Mouse (Mus musculus): ENCODE measurements around the gene Dolk. TPM values are rescaled to one million over a fixed set of nuclear protein-coding genes. Genes with fewer than 3 reads are reported as not detected.

Dolk gene
- polyA plus RNA-seq, 2 experiments from 2014 or later: 11.3 to 12.8 TPM

DNA sequence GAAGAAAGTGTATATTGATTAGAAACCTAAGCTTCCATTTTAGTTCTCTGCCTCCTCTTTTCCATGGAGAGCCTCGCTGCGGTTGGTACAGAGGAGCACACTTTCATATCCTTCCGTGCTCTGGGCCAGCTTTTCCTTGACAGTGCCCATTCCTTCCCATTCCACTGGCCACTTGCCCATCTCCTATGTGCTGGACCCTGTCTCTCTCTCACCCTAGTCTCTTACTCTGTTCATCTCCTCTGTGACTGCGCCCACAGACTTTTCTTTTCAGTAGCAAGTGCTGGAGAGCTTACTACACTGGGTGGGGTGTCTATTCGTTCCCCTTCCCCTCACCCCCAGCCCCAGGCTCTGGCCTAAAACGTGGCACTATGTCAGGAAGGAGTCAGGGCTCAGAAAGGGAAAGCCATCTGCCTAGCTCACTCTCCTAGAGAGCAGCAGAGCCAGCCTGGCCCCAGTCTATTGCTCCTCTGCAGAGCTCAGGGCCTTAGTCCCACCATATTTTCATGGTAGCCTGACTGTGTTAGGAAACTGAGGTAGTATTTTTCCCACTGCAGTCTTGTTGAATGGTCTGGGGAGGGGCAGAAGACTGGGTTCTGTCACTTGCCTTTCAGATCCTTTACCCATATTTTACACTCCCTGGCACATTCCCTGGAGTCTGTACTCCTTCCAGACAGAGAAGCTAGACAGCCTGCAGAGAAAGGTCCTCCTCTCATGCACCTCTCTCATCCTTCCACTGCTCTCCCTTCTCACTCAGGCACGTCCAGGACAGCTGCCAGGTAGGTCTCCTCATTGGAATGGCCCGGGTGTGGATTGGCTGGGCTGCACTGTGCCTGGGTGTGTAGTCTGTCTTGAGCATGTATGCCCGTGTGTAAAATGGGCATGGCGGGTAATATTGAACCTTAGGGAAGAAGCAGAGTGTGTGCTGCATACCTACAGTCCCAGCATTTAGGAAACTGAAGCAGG is 35.7 kb downstream of the Dolk start:
- no peak for ATAC-seq

DNA sequence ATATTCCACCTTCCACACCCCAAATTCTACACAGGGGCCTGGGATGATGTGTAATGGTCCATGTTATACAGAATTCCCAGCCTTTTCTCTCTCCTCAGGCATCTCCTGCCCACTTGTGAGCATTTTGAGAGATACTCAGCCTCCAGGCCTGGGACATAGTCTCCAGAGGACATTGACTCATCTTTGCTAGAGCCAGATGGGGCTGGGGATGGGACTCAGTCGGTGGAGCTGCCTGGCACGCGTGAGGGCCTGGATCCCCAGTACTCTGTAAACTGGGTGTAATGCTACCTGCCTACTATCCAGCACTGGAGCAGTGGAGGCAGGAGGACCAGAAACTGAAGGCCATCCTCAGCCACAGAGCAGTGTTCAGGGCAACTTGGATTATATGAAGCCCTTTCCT is 37.0 kb downstream of the Dolk start:
- no peak for ATAC-seq

DNA sequence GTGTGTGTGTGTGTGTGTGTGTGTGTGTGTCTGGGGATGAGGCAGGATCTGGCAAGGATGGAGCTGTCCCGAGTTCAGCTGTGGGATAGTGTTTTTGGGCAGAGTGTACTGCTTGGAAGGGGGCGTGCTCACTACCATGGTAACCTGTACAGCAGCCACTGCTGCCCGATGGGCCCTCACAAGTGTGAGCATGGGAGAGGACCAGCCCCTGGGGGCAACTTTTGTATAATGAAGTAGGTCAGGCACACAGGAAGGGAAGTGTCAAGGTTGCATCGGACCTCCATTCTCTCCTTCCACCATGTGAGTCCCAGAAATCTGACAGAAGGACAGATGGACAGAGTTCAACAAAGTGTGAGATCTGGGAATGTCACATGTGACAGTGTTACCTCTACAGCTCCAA is 38.5 kb downstream of the Dolk start:
- ATAC-seq: no peak

DNA sequence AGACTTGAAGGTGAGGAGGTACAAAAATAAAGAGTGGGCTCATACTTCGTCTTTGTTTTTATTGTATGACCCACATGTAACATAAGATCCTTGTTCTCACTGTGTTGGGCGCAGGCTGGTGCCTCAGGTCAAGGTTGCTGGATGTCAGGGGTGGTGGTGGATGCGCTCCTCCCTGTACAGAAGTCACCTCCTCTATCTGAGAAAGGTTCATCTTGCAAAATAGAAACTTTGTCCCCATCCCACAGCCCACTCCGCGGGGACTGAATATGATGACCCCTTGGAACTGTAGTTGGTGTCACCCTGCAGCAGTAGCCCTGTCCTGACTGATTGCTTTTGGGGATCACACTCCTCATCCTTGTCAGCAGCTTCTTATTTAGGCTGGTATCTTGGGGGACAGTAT is 39.1 kb downstream of the Dolk start:
- no peak for ATAC-seq

DNA sequence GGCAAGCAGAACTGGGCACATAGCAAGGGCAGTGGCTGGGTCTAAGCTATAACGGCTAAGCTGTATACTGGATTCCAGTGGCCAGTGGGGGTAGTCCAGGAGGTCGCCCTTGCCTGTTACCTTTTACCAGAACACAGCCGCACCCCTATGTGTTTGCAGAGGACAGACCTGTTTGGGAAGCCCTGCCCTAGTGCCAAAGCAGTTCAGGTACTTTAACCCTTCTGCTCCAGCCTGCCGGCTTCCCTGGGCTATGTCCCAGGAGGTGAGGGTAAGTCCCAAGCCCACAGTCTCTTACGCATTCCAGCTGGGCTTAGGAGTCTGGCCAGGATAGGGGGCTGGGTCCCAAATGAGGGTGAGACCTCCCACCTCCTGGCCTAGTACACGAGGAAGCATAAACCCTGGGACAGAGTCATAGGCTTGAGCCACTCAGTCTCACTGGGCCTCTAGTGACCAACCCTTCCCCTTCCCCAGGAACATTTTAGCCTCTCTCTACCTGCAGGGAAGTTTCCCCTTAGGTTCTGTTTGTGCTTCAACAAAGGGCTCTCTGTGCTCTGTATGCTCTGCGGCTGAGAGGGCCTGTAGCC is 41.4 kb downstream of the Dolk start:
- ATAC-seq: no peak

DNA sequence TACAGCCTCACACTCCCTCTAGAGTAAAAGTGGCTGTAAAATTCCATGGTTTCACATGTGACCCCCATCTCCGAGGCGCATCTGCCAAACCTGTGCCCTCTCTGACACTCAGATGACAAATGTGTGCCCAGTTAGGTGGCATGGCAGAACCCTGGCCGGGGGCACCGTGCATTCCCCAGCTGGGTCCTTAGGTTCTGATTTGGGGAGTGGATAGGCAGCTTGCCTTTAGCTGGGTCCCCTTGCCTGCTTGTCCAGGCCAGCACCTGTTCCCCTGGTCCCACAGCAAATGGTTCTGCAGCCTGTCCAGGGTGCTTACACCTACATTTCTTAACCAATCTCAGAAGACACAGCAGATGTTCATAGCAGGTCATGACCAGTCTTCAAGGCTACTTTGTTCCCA is 42.7 kb downstream of the Dolk start:
- no peak for ATAC-seq

DNA sequence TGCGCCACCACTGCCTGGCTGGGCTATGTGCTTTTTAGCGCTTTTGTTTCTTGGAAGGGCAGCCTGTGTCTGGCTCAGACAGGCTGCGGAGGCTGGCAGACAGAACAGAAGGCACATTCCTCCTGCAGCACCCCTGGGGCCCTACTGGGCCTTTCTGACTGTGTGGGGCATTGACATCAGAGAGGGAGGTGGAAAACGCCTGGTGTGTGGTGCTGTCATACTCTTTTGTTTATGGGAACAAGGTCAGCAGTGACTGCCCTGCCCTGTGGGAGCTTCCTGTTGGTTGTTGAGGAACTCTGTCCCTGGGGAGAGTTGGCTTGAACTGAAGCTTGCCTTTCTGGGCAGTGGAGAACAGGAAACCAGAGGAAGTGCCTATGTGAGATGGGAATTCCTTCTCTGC is 43.6 kb downstream of the Dolk start:
- no peak for ATAC-seq

DNA sequence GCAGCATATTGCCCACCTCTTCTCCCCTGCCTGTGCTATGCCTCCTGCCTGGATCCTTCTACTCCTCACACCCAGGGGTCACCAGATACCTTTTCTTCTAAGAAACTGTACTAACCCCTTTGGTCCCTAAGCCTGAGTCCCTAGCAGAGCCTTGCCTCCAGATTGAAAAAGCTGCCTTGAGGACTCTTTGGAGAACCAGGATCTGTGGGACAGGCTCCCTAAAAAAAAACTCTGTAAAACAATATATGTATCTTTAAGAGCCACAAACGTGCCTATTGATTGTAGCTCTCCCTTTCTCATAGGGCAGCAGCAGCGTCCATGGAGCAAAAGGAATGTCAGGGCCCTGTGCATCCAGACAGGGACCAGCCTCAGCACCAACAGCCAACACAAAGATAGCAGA is 45.9 kb downstream of the Dolk start, which contains the start of gene Gm28035:
Gm28035 (plus strand) TSS at position 301 of the 400 bp plus-strand sequence.
- no peak for ATAC-seq

DNA sequence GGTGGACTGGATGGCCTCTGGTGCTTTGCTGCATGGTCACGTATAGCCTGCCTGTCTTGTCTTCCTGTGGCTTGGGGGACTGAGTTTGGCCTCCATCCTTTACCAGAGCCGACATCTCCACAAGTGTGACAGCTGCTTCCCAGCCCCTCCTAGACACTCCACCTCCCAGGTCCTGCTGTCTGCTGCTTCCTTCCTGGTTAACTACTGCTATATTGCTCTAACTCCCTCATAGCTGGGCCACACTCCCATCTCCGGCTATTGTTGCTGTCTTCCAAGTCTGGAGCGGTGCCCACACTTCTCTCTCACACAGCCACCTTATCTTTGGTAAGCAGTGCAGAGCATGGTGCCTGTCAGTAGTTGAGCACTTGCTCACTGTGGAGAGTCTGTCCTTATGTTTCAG is 46.4 kb downstream of the Dolk start:
- no peak for ATAC-seq

DNA sequence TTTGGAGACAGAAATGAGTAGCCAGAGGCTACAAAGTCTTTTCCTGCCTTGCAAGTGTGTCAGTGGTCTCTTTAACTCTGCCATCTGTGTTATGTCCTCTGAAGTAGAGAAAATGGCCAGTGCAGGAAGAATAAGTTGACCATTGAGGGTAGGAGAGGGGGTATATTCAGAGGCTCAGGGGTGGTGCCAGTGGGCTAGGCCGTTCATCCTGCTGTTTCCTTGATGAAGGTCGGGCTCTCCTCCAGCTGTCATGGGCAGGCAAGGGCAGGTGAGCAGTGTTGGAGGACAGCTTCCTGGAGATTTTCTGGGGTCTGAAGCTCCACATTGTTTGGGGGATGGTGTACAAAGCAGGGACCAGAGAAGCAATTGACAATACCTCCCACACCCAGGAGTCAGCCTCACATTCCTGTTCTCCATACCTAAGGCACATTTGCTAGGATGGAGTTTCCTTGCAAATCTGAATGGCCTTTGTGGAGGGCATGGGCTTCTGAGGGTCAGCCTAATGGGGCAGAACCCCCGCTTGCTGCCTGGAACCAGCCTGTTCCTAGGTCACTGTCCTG is 47.1 kb downstream of the Dolk start:
- no peak for ATAC-seq

DNA sequence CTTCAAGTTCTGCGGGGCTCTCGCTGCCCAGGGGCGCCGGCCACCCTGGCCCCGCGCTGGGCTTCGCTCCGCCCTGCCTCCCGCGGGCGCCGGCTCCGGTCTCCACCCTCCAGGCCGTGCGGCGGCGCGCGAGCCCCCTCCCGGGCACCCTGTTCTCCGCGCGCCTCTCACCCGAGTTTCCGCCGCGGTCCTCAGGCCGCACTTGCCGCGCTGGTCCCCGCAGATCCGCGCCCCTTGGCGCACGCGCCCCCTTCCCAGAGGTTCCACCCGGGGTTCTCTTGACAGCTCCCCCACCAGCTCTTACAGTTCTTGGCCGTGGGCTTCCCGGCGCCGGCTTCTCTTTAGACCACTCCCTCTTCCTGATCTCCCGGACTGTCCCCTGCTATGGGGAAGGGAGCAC is 48.3 kb downstream of the Dolk start:
- peak; percentile 35 for ATAC-seq

DNA sequence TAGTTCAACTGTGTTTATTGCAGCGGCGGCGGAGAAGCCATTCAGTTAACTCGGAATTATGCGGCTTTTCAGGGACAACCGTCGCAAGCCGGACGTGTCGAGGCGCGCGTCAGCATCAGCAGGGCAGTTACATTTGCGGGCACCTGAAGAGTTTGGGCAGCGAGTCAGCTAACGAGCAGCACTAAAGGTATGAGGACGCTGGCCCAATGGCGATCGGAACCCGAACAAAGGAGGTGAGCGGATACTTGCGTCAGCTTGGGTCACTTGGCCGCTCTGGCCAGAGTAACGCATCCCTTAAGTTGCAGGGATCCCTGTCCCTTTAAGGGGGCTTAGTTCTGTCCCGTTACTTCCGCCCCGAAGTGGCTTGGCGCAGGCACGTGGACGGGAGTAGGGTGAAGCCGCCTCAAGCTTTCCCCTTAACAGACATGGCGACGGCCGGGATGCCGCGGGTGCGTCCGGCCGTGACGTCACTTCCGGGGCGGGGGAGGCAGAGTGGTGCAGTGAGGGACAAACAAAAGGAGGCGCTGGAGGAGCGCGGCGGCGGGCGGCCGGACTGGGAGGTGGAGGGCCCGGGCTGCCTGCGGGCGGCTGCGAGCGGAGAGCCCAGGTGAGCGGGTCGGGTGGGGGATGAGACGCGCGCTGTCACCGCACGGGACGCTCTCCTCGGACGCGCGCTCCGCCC is 48.8 kb downstream of the Dolk start, which contains the start of gene Lrrc8a:
Lrrc8a (plus strand) TSS at position 517 of the 682 bp plus-strand sequence.
- ATAC-seq: peak; percentile 96

DNA sequence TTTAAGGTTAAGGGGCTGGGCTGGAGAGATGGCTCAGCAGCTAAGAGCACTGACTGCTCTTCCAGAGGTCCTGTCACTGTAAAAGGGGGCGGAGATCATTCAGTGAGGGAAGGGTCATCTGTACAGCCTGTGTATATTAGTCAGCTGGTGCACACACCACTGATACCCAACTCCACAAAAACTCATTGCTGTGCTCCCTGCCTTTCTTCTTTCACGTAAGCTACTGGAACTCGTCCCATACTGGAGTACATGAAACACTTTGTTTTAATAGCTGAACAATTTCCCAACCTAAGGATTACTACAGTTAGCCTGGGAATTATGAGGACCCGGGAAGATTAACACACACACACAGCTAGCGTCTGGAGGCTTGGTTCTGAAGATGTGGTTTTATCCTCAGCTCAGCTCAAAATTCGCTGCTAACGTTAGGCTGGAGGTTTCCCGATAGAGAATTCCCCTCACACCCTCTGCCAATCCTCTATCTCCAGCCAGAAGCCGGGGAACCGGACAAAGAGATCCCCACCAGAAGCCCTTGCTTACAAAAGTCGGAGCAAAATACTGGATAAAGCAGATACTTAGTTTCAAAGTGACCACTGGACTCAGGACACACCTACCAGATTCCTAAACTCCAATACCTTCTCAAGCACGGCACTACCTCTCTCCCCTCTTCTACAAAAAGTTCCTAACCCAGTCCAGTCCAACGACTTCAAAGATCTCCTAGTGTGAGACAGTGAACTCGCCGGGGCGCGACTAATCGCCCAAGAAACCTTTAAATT is 49.5 kb downstream of the Dolk start:
- ATAC-seq: no peak

DNA sequence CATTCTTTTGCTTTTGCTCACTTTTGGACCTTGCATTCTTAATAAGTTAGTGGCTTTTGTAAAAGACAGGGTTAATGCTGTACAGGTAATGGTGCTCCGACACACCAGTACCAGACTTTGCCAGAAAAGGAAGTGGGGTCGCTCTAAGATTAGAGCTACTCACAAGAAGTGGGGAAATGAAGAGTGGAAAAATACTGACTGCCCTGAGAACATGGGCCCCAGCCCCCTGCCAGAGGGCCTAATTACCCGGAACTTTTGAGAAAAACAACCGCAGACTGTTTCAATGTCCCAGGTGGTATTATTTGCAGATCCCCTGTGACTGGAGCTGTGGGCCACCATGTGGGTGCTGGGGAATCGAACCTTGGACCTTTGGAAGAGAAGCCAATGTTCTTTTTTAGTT is 50.5 kb downstream of the Dolk start:
- no peak for ATAC-seq

Other genes starting within 250 kb of the Dolk start
- 1 to 10 TPM; 1.5 to 2.0 TPM for gene Wdr34, start 237.5 kb downstream of the Dolk start, polyA plus RNA-seq (2017; shearing (Covaris generic))
- 100 to 1,000 TPM; 362 to 387 TPM for gene Set, start 229.0 kb downstream of the Dolk start, polyA plus RNA-seq (2017; shearing (Covaris generic))
- gene Pkn3, start 208.7 kb downstream of the Dolk start, polyA plus RNA-seq (2017; shearing (Covaris generic)): under 1 TPM; 0.16 to 0.48 TPM
- gene Zdhhc12, start 192.7 kb downstream of the Dolk start, polyA plus RNA-seq (2017; shearing (Covaris generic)): 10 to 100 TPM; 32.3 to 44.9 TPM
- 10 to 100 TPM; 18.5 to 25.5 TPM for gene Zer1, start 161.7 kb downstream of the Dolk start, polyA plus RNA-seq (2017; shearing (Covaris generic))
- gene Tbc1d13, start 152.6 kb downstream of the Dolk start, polyA plus RNA-seq (2017; shearing (Covaris generic)): 10 to 100 TPM; 10.9 to 11.3 TPM
- 1 to 10 TPM; 1.3 to 2.5 TPM for gene Endog, start 114.8 kb downstream of the Dolk start, polyA plus RNA-seq (2017; shearing (Covaris generic))
- gene Spout1, start 107.9 kb downstream of the Dolk start, polyA plus RNA-seq (2017; shearing (Covaris generic)): 10 to 100 TPM; 30.2 to 50.9 TPM
- 10 to 100 TPM in 1 of 2 experiments, 1 to 10 TPM in 1; 9.9 to 13.4 TPM for gene Kyat1, start 80.5 kb downstream of the Dolk start, polyA plus RNA-seq (2017; shearing (Covaris generic))
- 10 to 100 TPM; 27.2 to 36.9 TPM for gene Lrrc8a, start 48.6 kb downstream of the Dolk start, polyA plus RNA-seq (2017; shearing (Covaris generic))
- gene Gm28035, start 45.8 kb downstream of the Dolk start, polyA plus RNA-seq (2017; shearing (Covaris generic)): under 1 TPM in 1 of 2 experiments, not detected in 1; 0.25 TPM
- 1 to 10 TPM; 2.8 to 4.4 TPM for gene Phyhd1, start 20.1 kb downstream of the Dolk start, polyA plus RNA-seq (2017; shearing (Covaris generic))
- gene Gm28038, start 5.3 kb downstream of the Dolk start, polyA plus RNA-seq (2017; shearing (Covaris generic)): 1 to 10 TPM in 1 of 2 experiments, not detected in 1; 2.4 TPM
- 10 to 100 TPM; 23.3 to 44.4 TPM for gene Nup188, start 63 bp upstream of the Dolk start, polyA plus RNA-seq (2017; shearing (Covaris generic))
- gene Sh3glb2, start 73.0 kb upstream of the Dolk start, polyA plus RNA-seq (2017; shearing (Covaris generic)): 100 to 1,000 TPM in 1 of 2 experiments, 10 to 100 TPM in 1; 86.1 to 129 TPM
- 1 to 10 TPM; 5.0 to 8.3 TPM for gene Miga2, start 77.9 kb upstream of the Dolk start, polyA plus RNA-seq (2017; shearing (Covaris generic))
- gene Dolpp1, start 105.9 kb upstream of the Dolk start, polyA plus RNA-seq (2017; shearing (Covaris generic)): 10 to 100 TPM; 16.9 to 28.1 TPM
- 1 to 10 TPM; 1.1 to 2.2 TPM for gene Crat, start 129.5 kb upstream of the Dolk start, polyA plus RNA-seq (2017; shearing (Covaris generic))
- 10 to 100 TPM; 37.8 to 86.7 TPM for gene Ptpa, start 129.7 kb upstream of the Dolk start, polyA plus RNA-seq (2017; shearing (Covaris generic))
- under 1 TPM in 1 of 2 experiments, not detected in 1; 0.20 TPM for gene Ier5l, start 187.9 kb upstream of the Dolk start, polyA plus RNA-seq (2017; shearing (Covaris generic))

Data from CD4-positive, CD25-positive, alpha-beta regulatory T cell, adult 4 months (primary cell).